Mouse (Mus musculus) lung, postnatal 0 days (tissue): ENCODE results near the gene Tec.

Experiments used
- CTCF ChIP-seq: IDR thresholded peaks from 2 replicates; pipeline ENCODE4 v1.5.1; 2016; ENCODE audit warnings: antibody characterized with exemption, mild to moderate bottlenecking
- EP300 ChIP-seq: IDR thresholded peaks from 2 replicates; pipeline ENCODE4 v1.6.1; 2016; ENCODE audit warnings: antibody characterized with exemption, mild to moderate bottlenecking, control low read depth

DNA sequence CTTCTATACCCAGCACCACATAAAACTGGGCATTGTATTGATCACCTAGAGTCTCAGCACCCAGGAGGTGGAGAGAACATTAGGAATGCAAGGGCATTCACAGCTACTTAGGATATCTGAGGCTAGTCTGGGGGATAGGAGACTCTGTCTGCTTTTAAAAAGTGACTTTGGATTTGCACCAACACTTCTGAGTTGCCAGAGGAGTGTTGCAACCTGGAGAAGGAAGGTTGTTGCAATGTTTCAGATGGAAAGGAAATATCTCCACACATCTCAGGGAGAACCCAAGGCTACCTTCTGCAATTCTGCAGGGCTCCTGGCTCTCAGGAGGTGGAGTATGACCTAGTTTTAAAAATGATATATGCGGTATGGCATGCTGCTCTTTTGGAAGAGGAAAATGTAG, 42.1 kb upstream of the Tec start:
- no peak for TF ChIP-seq EP300
- no peak for TF ChIP-seq CTCF
